Mouse (Mus musculus): ENCODE measurements around the gene Dph2.

- TF ChIP-seq EP300 (optimal IDR thresholded peaks at IDR 0.05) (no peak), CTCF (IDR thresholded peaks at IDR 0.05; ENCODE audit: low read depth) (no peak)
Observed at GRCm38 (mm10) chr4:117898111-117898510, 6.3 kb upstream of the Dph2 start.

All from stomach, postnatal 0 days (tissue).